Mouse (Mus musculus) skeletal muscle tissue, postnatal 0 days (tissue): ENCODE data around the gene Sbp. TPM values are rescaled to one million over a fixed set of nuclear protein-coding genes. Genes with fewer than 3 reads are reported as not detected.

ENCODE experiments used
- polyA plus RNA-seq: library from polyadenylated mRNA; unstranded; fragments of >200 nt; fragmentation: Nextera tagmentation; extraction: Ambion mirVana; gene quantifications from 2 replicates; pipeline ENCODE4 v1.2.1, GENCODE M21; 2015

Sbp gene
- not detected in 2 replicates for polyA plus RNA-seq

DNA sequence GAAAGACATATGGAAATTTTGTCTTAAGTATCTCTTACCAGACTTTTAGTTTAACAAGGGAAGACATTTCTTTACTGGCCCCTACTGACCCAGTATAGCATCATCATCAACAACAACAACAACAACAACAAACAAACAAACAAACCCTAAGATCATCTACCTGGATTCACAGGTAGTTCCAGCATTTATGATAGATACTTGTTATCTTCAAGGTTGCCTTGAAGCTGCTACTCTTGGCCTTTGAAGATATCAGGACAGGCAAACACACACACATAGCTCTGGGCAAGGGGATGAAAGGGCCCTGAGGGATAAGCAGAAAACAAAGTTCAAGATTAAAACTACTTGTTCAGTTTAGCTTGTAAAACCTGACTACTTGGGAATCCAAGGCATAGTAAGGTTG is at the start of gene Sbp:
Gene Sbp (plus strand): TSS at position 301 of the 400 bp plus-strand sequence.

GRCm38 (mm10) chr17:23917158-23917557 is 24.3 kb upstream of the Sbp start, which contains the start of gene Dcpp3:
Gene Dcpp3 (plus strand): TSS chr17:23917458.

GRCm38 (mm10) chr17:23955174-23955573 is 13.7 kb downstream of the Sbp start, which contains the start of gene Sbpl:
Gene Sbpl (minus strand): TSS chr17:23955274.

DNA sequence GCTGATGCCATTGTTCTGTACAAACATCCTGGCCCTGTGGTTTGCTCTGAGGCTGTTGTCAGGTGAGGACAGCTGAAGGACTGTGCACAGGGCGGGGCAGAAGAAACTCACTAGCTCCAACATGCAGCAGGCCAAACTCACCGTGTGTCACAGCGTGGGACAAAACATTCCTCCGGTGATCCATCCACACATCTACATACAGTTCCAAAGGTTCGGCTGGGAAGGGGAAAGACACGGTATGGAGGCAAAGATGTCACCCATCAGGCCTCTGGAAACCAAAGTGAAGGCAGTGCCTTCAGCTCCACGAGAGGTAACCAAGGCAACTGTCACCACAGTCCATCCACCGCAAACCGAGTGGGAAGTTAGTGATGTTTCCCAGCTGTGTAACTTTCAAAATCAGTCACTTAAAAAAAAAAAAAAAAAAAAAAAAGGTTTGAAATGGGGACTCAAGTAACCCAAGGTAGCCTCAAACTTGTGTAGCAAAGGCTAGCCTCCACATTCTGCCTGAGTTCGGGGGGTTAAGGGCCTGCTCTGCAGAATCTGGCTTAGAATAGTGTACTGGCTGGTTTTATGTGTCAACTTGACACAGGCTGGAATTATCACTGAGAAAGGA is 38.9 kb downstream of the Sbp start, which contains the start of gene Prss30:
Gene Prss30 (minus strand): TSS at position 270 of the 613 bp plus-strand sequence.

Other genes starting within 250 kb of the Sbp start
- gene 1520401A03Rik, start 218.9 kb upstream of the Sbp start, polyA plus RNA-seq: 0.81 and 0.83 TPM in 2 replicates
- 11.1 and 12.5 TPM in 2 replicates for gene Pkmyt1, start 215.3 kb upstream of the Sbp start, polyA plus RNA-seq
- 9.9 and 15.9 TPM in 2 replicates for gene Paqr4, start 200.8 kb upstream of the Sbp start, polyA plus RNA-seq
- 0.35 and 1.5 TPM in 2 replicates for gene Kremen2, start 195.8 kb upstream of the Sbp start, polyA plus RNA-seq
- 33.8 and 34.1 TPM in 2 replicates for gene Flywch1, start 170.1 kb upstream of the Sbp start, polyA plus RNA-seq
- gene Flywch2, start 155.6 kb upstream of the Sbp start, polyA plus RNA-seq: 11.9 and 13.5 TPM in 2 replicates
- gene Srrm2, start 151.1 kb upstream of the Sbp start, polyA plus RNA-seq: 234 and 263 TPM in 2 replicates
- 1,095 and 1,181 TPM in 2 replicates for gene Elob, start 112.5 kb upstream of the Sbp start, polyA plus RNA-seq
- not detected in 2 replicates for gene Prss33, start 105.6 kb upstream of the Sbp start, polyA plus RNA-seq
- not detected in 2 replicates for gene Prss32, start 97.8 kb upstream of the Sbp start, polyA plus RNA-seq
- not detected in 2 replicates for gene Prss41, start 97.5 kb upstream of the Sbp start, polyA plus RNA-seq
- gene Prss21, start 73.6 kb upstream of the Sbp start, polyA plus RNA-seq: not detected in 2 replicates
- not detected in 2 replicates for gene Dcpp1, start 60.8 kb upstream of the Sbp start, polyA plus RNA-seq
- gene Dcpp2, start 60.8 kb upstream of the Sbp start, polyA plus RNA-seq: not detected in 2 replicates
- not detected in 2 replicates for gene Dcpp3, start 24.2 kb upstream of the Sbp start, polyA plus RNA-seq
- gene Sbpl, start 13.6 kb downstream of the Sbp start, polyA plus RNA-seq: not detected in 2 replicates
- gene Prss30, start 38.9 kb downstream of the Sbp start, polyA plus RNA-seq: not detected in 2 replicates
- not detected in 2 replicates for gene Prss22, start 56.4 kb downstream of the Sbp start, polyA plus RNA-seq
- 0.13 TPM in 1 of 2 replicates, not detected in the other for gene Prss27, start 96.5 kb downstream of the Sbp start, polyA plus RNA-seq
- gene Kctd5, start 131.8 kb downstream of the Sbp start, polyA plus RNA-seq: 26.5 and 30.3 TPM in 2 replicates
- 46.0 and 57.2 TPM in 2 replicates for gene Pdpk1, start 209.3 kb downstream of the Sbp start, polyA plus RNA-seq
- gene Amdhd2, start 222.1 kb downstream of the Sbp start, polyA plus RNA-seq: 20.6 and 22.1 TPM in 2 replicates
- gene Atp6v0c, start 228.0 kb downstream of the Sbp start, polyA plus RNA-seq: 366 and 377 TPM in 2 replicates